Mouse (Mus musculus): Measurements from ENCODE around the gene Mapk8ip1. TPM values are rescaled to one million over a fixed set of nuclear protein-coding genes. Genes with fewer than 3 reads are reported as not detected.
"Not testable (repeated sequence)": the region's sequence is repeated elsewhere in the genome, so short reads cannot be mapped to it uniquely, and the experiment has no call there.

The Mapk8ip1 gene
- polyA plus RNA-seq, 1 experiment from 2014 or later, result 34.8 TPM

- Histone ChIP-seq H3K36me3 (peaks cover 45% of the 10 kb centered on the region), H3K27ac (no peak overlapping the region), H3K4me2 (no peak overlapping the region), H3K4me1 (replicated peaks) (peaks cover 8% of the 10 kb centered on the region; the same call in 1 of the 2 replicates), H3K9me3 (no peaks in the 10 kb centered on the region), H3K9ac (replicated peaks) (no peak overlapping the region), H3K27me3 (peaks cover 29% of the 10 kb centered on the region), H3K4me3 (replicated peaks) (no peak overlapping the region)
- ATAC-seq (ENCODE audit: insufficient number of reproducible peaks, insufficient read depth, low FRiP score, low TSS enrichment, low read depth), result no peak
- 75% methylated on average over 4 of the region's 4 CpGs for WGBS
Measured at GRCm38 (mm10) chr2:92402591-92403326, 1.7 kb upstream of the Mapk8ip1 start.

GRCm38 (mm10) chr2:92400682-92401081 is 381 bp downstream of the Mapk8ip1 start:
- H3K4me1 ChIP-seq (replicated peaks), result peaks cover 8% of the 10 kb centered on the region; the same call in 1 of the 2 replicates
- under 1% methylated on average over 22 of the region's 22 CpGs for WGBS
- peaks cover 34% of the 10 kb centered on the region for H3K27me3 ChIP-seq
- no peak overlapping the region for H3K27ac ChIP-seq
- ATAC-seq (ENCODE audit: insufficient number of reproducible peaks, insufficient read depth, low FRiP score, low TSS enrichment, low read depth), result no peak
- H3K4me2 ChIP-seq, result peak overlapping the region; percentile 90
- H3K9ac ChIP-seq (replicated peaks), result peak overlapping the region; percentile 66
- peak overlapping the region; percentile 68 for H3K4me3 ChIP-seq (replicated peaks)
- peaks cover 26% of the 10 kb centered on the region for H3K36me3 ChIP-seq
- no peaks in the 10 kb centered on the region for H3K9me3 ChIP-seq

GRCm38 (mm10) chr2:92399877-92400276 is 1.2 kb downstream of the Mapk8ip1 start:
- not testable (repeated sequence) for H3K4me1 ChIP-seq (replicated peaks); H3K9me3 ChIP-seq; H3K27ac ChIP-seq; H3K4me2 ChIP-seq; H3K4me3 ChIP-seq (replicated peaks); H3K9ac ChIP-seq (replicated peaks); ATAC-seq (ENCODE audit: insufficient number of reproducible peaks, insufficient read depth, low FRiP score, low TSS enrichment, low read depth)
- Histone ChIP-seq H3K36me3 (peaks cover 18% of the 10 kb centered on the region), H3K27me3 (peaks cover 34% of the 10 kb centered on the region)
- 75% methylated on average over 3 of the region's 4 CpGs for WGBS

- Histone ChIP-seq H3K36me3 (no peaks in the 10 kb centered on the region), H3K9me3 (no peaks in the 10 kb centered on the region), H3K4me2 (no peak overlapping the region), H3K27me3 (peaks cover 33% of the 10 kb centered on the region), H3K27ac (no peak overlapping the region), H3K9ac (replicated peaks) (no peak overlapping the region), H3K4me3 (replicated peaks) (no peak overlapping the region), H3K4me1 (replicated peaks) (peaks cover 17% of the 10 kb centered on the region)
- 72% methylated on average over 1 of the region's 1 CpGs for WGBS
- no peak for ATAC-seq (ENCODE audit: insufficient number of reproducible peaks, insufficient read depth, low FRiP score, low TSS enrichment, low read depth)
Measured at GRCm38 (mm10) chr2:92397436-92397835, 3.6 kb downstream of the Mapk8ip1 start.

- H3K27ac ChIP-seq, result no peak overlapping the region
- WGBS, result 78% methylated on average over 3 of the region's 3 CpGs
- no peaks in the 10 kb centered on the region for H3K9me3 ChIP-seq
- H3K4me2 ChIP-seq, result no peak overlapping the region
- no peaks in the 10 kb centered on the region for H3K36me3 ChIP-seq
- H3K4me1 ChIP-seq (replicated peaks), result peaks cover 28% of the 10 kb centered on the region
- no peak overlapping the region for H3K4me3 ChIP-seq (replicated peaks)
- no peak overlapping the region for H3K9ac ChIP-seq (replicated peaks)
- no peak for ATAC-seq (ENCODE audit: insufficient number of reproducible peaks, insufficient read depth, low FRiP score, low TSS enrichment, low read depth)
- peaks cover 17% of the 10 kb centered on the region for H3K27me3 ChIP-seq
Measured at GRCm38 (mm10) chr2:92395535-92395934, 5.5 kb downstream of the Mapk8ip1 start.

GRCm38 (mm10) chr2:92392318-92393264 is 8.5 kb downstream of the Mapk8ip1 start:
- H3K9me3 ChIP-seq, result no peaks in the 10 kb centered on the region
- H3K9ac ChIP-seq (replicated peaks), result peak overlapping the region; percentile 68
- peak; percentile 8 for ATAC-seq (ENCODE audit: insufficient number of reproducible peaks, insufficient read depth, low FRiP score, low TSS enrichment, low read depth)
- peak overlapping the region; percentile 44 for H3K4me3 ChIP-seq (replicated peaks)
- peak overlapping the region; percentile 90 for H3K27ac ChIP-seq
- 3% methylated on average over 26 of the region's 26 CpGs for WGBS
- peaks cover 5% of the 10 kb centered on the region; the same call in 1 of the 2 replicates for H3K27me3 ChIP-seq
- H3K4me2 ChIP-seq, result peak overlapping the region; percentile 83
- no peaks in the 10 kb centered on the region for H3K36me3 ChIP-seq
- peaks cover 49% of the 10 kb centered on the region for H3K4me1 ChIP-seq (replicated peaks)

- peak overlapping the region; percentile 90 for H3K27ac ChIP-seq
- peaks cover 49% of the 10 kb centered on the region for H3K4me1 ChIP-seq (replicated peaks)
- peak overlapping the region; percentile 83 for H3K4me2 ChIP-seq
- ATAC-seq (ENCODE audit: insufficient number of reproducible peaks, insufficient read depth, low FRiP score, low TSS enrichment, low read depth), result no peak
- H3K4me3 ChIP-seq (replicated peaks), result peak overlapping the region; percentile 44
- 22% methylated on average over 11 of the region's 11 CpGs for WGBS
- no peaks in the 10 kb centered on the region; the same call in 1 of the 2 replicates for H3K27me3 ChIP-seq
- no peaks in the 10 kb centered on the region for H3K9me3 ChIP-seq
- peaks cover 3% of the 10 kb centered on the region for H3K36me3 ChIP-seq
- H3K9ac ChIP-seq (replicated peaks), result peak overlapping the region; percentile 68
Measured at GRCm38 (mm10) chr2:92391703-92392317, 9.3 kb downstream of the Mapk8ip1 start.

- H3K27me3 ChIP-seq, result no peaks in the 10 kb centered on the region
- no peaks in the 10 kb centered on the region for H3K9me3 ChIP-seq
- no peak overlapping the region for H3K27ac ChIP-seq
- peak overlapping the region; percentile 44; the same call in 1 of the 2 replicates for H3K4me3 ChIP-seq (replicated peaks)
- peaks cover 49% of the 10 kb centered on the region for H3K4me1 ChIP-seq (replicated peaks)
- H3K36me3 ChIP-seq, result peaks cover 10% of the 10 kb centered on the region
- peak overlapping the region; percentile 83 for H3K4me2 ChIP-seq
- no peak for ATAC-seq (ENCODE audit: insufficient number of reproducible peaks, insufficient read depth, low FRiP score, low TSS enrichment, low read depth)
- 89% methylated on average over 8 of the region's 8 CpGs for WGBS
- H3K9ac ChIP-seq (replicated peaks), result 0 out of 2 replicates have a peak overlapping the region, but pooled peaks have one; percentile 18
Measured at GRCm38 (mm10) chr2:92391116-92391515, 9.9 kb downstream of the Mapk8ip1 start.

- Histone ChIP-seq H3K4me3 (replicated peaks) (no peak overlapping the region), H3K27ac (no peak overlapping the region), H3K27me3 (no peaks in the 10 kb centered on the region), H3K9ac (replicated peaks) (no peak overlapping the region), H3K4me1 (replicated peaks) (peaks cover 49% of the 10 kb centered on the region), H3K4me2 (no peak overlapping the region), H3K9me3 (no peaks in the 10 kb centered on the region), H3K36me3 (peaks cover 18% of the 10 kb centered on the region)
- 88% methylated on average over 6 of the region's 6 CpGs for WGBS
- ATAC-seq (ENCODE audit: insufficient number of reproducible peaks, insufficient read depth, low FRiP score, low TSS enrichment, low read depth), result no peak
Measured at GRCm38 (mm10) chr2:92390206-92390930, 10.7 kb downstream of the Mapk8ip1 start.

GRCm38 (mm10) chr2:92389645-92390044 is 11.4 kb downstream of the Mapk8ip1 start:
- peak overlapping the region; percentile 89 for H3K4me2 ChIP-seq
- no peak overlapping the region for H3K9ac ChIP-seq (replicated peaks)
- peaks cover 49% of the 10 kb centered on the region for H3K4me1 ChIP-seq (replicated peaks)
- WGBS, result 5% methylated on average over 10 of the region's 10 CpGs
- no peak; the same call in 1 of the 2 replicates for ATAC-seq (ENCODE audit: insufficient number of reproducible peaks, insufficient read depth, low FRiP score, low TSS enrichment, low read depth)
- H3K27ac ChIP-seq, result peak overlapping the region; percentile 78
- no peaks in the 10 kb centered on the region for H3K9me3 ChIP-seq
- no peaks in the 10 kb centered on the region for H3K27me3 ChIP-seq
- H3K36me3 ChIP-seq, result peaks cover 25% of the 10 kb centered on the region
- peak overlapping the region; percentile 66 for H3K4me3 ChIP-seq (replicated peaks)
